Mouse (Mus musculus) small intestine, adult 2 months (tissue): ENCODE data around the gene Zfr2. TPM values are rescaled to one million over a fixed set of nuclear protein-coding genes. Genes with fewer than 3 reads are reported as not detected.

Experiments used
- H3K27ac ChIP-seq: fragments of 200-500 bp; 2 replicates; pipeline ENCODE4 v1.5.1; 2012; ENCODE audit warnings: low read depth, low read length, control low read depth, inconsistent platforms; ENCODE audit not compliant: insufficient read depth
- H3K27me3 ChIP-seq: fragments of 200-500 bp; 2 replicates; pipeline ENCODE4 v1.6.1; 2012; ENCODE audit warnings: mild to moderate bottlenecking, moderate library complexity, low read length, inconsistent platforms; ENCODE audit not compliant: control insufficient read depth, insufficient read depth
- H3K36me3 ChIP-seq: fragments of 200-500 bp; 2 replicates; pipeline ENCODE4 v1.6.1; 2012; ENCODE audit warnings: mild to moderate bottlenecking, low read length, control low read depth, inconsistent platforms; ENCODE audit not compliant: control insufficient read depth, insufficient read depth
- H3K4me1 ChIP-seq: fragments of 200-500 bp; 2 replicates; pipeline ENCODE4 v1.6.1; 2012; ENCODE audit warnings: low read length, inconsistent platforms, mixed read lengths; ENCODE audit not compliant: control insufficient read depth, insufficient read depth, insufficient read length
- H3K4me3 ChIP-seq: fragments of 200-500 bp; 2 replicates; pipeline ENCODE4 v1.5.1; 2012; ENCODE audit warnings: low read depth, mild to moderate bottlenecking, control low read depth, inconsistent platforms, low read length, moderate library complexity
- CTCF ChIP-seq: fragments of 200-500 bp; IDR thresholded peaks from 2 replicates; pipeline ENCODE4 v1.5.1; 2012; ENCODE audit warnings: low read depth, mild to moderate bottlenecking, control low read depth, inconsistent platforms, low read length, moderate library complexity, mixed read lengths; ENCODE audit not compliant: insufficient replicate concordance, insufficient read length; ENCODE audit errors: extremely low read depth
- POLR2A ChIP-seq: fragments of 200-500 bp; IDR thresholded peaks from 2 replicates; pipeline ENCODE4 v1.6.1; 2012; ENCODE audit warnings: low read depth, mild to moderate bottlenecking, control low read depth, inconsistent platforms, low read length, moderate library complexity
- WGBS: fragments of 180-500 bp; shearing (Covaris S2); methylation state at CpG from one replicate; pipeline ENCODE4 v1.1.7; 2018; 5-methylcytosine and 5-hydroxymethylcytosine counted together
- polyA plus RNA-seq: library from polyadenylated mRNA; depleted of rRNA; stranded (reverse); fragments of >200 nt; gene quantifications from 2 replicates; pipeline ENCODE4 v1.2.3, GENCODE M21; 2012; rRNA removed

The Zfr2 gene
- 4.9 and 14.2 TPM in 2 replicates for polyA plus RNA-seq

DNA sequence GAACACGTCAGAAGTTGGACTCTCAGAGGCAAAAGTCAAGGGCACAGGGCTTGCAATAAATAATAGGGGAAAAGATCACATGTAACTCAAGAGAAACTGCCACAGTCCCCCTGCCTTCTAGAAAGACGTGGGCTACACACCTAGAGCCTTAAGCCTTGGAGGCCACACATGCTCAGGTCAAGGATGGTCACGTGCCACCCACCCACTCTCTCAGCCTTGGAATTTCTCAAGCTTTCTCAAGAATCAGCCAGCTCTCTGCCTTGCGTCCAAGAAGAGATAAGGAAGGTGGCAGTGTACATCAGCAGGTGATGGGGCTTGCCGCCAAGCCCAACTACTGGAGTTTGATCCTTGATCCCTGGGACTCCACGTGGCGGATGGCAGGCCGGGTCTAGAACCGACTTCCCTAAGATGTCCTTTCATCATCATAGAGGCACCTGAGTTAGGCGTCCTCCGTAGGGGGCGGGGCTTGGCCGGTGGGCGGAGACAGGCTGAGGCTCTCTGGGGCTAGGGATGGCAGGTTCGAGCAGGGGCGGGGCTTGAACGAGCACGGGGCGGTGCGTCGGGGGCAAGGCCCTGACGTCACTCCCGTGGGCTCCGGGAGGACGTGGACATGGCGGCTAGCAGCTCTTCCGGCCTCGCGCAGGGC is at the start of gene Zfr2:
Gene Zfr2 (plus strand): TSS at position 576 of the 646 bp plus-strand sequence.
- Histone ChIP-seq H3K27ac (peak within 1 kb of the TSS; percentile 96), H3K4me1 (peaks cover 17% of the 10 kb centered on the region), H3K36me3 (0 out of 2 replicates have a peak, but pooled peaks cover 2% of the 10 kb centered on the region), H3K27me3 (0 out of 2 replicates have a peak, but pooled peaks cover 5% of the 10 kb centered on the region), H3K4me3 (peak within 1 kb of the TSS; percentile 61)
- TF ChIP-seq POLR2A = no peak; the same call in 1 of the 2 replicates
- no peak for TF ChIP-seq CTCF
- 4% methylated on average over 29 of the region's 29 CpGs for WGBS

DNA sequence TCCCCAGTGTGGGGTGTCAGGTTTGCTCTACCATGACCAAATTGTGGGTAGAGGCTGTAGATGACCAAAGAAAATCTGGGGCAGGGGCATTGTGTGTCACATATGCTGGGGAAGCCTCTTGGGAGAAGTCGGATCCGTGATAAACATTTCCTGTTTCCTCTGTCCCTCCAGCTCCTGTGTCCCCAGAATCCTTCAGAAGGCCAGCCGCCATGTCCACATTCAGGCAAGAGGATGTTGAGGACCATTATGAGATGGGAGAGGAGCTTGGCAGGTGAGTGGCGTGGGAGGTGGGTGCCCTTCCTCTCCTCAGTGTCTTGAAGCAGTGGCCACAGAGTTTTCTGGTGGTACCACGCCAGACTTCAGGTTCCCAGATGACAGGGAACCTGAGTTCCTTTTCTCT is 49.1 kb upstream of the Zfr2 start, which contains the start of gene 4930442H23Rik:
Gene 4930442H23Rik (minus strand): TSS at position 45 of the 400 bp plus-strand sequence.
- H3K27ac ChIP-seq = peak within 1 kb of the TSS; percentile 83
- peak within 1 kb of the TSS; percentile 80 for H3K4me3 ChIP-seq
- peaks cover 52% of the 10 kb centered on the region for H3K36me3 ChIP-seq
- TF ChIP-seq CTCF (no peak), POLR2A (no peak)
- peaks cover 7% of the 10 kb centered on the region for H3K4me1 ChIP-seq
- H3K27me3 ChIP-seq = no peaks in the 10 kb centered on the region
- 75% methylated on average over 5 of the region's 5 CpGs for WGBS

DNA sequence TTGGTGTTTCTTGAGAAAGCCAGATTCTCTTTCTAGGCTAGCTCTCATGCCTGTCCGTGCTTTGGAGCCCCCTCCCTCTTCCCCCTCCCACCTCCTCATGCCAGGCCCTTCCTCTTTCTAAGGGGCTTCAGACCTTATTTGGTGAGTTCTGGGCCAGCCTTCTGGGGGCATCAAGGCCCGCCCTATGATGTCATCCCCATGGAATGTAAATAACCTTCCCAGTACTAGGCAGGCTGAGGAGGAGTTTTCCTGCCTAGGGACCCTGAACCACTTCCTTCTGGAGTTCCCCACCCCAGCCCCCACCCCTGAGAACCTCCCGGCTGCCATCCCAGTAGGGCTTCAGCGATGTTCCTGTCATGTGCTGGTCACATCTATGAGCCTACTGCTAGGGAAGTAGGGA is 48.2 kb upstream of the Zfr2 start:
- Histone ChIP-seq H3K27ac (peak overlapping the region; percentile 25; the same call in 1 of the 2 replicates), H3K4me1 (peaks cover 5% of the 10 kb centered on the region; the same call in 1 of the 2 replicates), H3K27me3 (no peaks in the 10 kb centered on the region), H3K4me3 (no peak overlapping the region), H3K36me3 (peaks cover 43% of the 10 kb centered on the region)
- TF ChIP-seq CTCF (no peak), POLR2A (no peak)
- 68% methylated on average over 4 of the region's 4 CpGs for WGBS

DNA sequence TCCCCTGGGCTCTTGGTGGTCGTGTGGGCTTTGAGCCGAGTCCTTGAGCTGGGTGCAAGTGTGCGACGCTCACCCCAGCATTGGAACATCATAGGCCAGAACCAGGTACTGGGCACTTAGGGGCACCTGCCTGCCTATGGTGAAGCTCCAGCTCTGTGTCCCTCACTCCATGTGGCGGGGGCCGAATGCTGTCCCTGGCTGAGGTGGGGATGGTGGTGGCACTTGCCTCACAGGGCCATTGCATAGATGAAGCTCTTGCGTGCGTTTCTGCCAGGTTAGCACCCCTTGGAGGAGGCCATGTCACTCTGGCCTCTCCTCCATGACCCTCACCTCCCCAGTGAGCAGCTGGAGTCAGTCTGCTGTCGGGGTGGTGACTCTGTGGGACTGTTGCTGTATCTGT is 45.8 kb upstream of the Zfr2 start:
- Histone ChIP-seq H3K4me1 (peaks cover 8% of the 10 kb centered on the region; the same call in 1 of the 2 replicates), H3K27me3 (no peaks in the 10 kb centered on the region), H3K4me3 (no peak overlapping the region), H3K36me3 (peaks cover 28% of the 10 kb centered on the region), H3K27ac (no peak overlapping the region)
- WGBS = 94% methylated on average over 9 of the region's 9 CpGs
- TF ChIP-seq CTCF (no peak), POLR2A (no peak)

DNA sequence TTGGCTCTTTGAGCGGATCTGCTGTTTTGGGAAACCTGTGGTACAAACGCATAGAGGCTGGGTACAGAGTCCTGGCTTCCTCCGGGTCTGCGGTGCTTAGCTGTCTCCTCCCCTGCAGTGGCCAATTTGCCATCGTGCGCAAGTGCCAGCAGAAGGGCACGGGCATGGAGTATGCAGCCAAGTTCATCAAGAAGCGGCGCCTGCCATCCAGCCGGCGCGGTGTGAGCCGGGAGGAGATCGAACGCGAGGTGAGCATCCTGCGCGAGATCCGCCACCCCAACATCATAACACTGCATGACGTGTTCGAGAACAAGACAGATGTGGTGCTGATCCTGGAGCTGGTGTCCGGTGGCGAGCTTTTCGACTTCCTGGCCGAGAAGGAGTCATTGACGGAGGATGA is 43.1 kb upstream of the Zfr2 start:
- H3K4me1 ChIP-seq = peaks cover 18% of the 10 kb centered on the region
- H3K27ac ChIP-seq = no peak overlapping the region
- TF ChIP-seq POLR2A (no peak), CTCF (no peak)
- 89% methylated on average over 26 of the region's 26 CpGs for WGBS
- peaks cover 21% of the 10 kb centered on the region for H3K36me3 ChIP-seq
- no peak overlapping the region for H3K4me3 ChIP-seq
- 0 out of 2 replicates have a peak, but pooled peaks cover 4% of the 10 kb centered on the region for H3K27me3 ChIP-seq

DNA sequence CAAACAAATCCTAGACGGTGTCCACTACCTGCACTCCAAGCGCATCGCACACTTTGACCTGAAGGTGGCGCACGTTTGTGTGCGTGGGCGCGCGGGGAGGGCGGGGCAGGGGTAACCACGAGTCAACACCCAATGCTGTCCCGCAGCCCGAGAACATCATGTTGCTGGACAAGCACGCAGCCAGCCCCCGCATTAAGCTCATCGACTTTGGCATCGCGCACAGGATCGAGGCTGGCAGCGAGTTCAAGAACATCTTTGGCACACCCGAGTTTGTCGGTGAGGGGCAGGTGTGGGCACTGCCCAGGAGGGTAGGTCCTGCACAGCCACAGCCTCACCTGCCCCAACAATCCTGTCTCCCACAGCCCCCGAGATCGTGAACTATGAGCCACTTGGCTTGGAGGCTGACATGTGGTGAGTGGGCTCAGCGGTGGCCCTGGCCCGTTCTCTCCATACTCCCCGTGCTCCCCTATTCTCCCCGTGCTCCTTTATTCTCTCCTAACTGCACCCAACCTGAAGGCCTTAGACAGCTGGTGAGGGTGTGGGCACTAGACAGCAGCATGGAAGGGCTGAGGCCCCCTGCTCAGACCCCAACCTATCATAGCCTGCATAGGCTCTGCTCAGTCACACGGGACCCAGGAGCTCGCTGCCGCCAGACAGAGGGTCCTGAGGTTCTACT is 42.6 kb upstream of the Zfr2 start:
- Histone ChIP-seq H3K27me3 (0 out of 2 replicates have a peak, but pooled peaks cover 4% of the 10 kb centered on the region), H3K4me3 (no peak overlapping the region), H3K27ac (no peak overlapping the region), H3K36me3 (peaks cover 16% of the 10 kb centered on the region), H3K4me1 (peaks cover 20% of the 10 kb centered on the region)
- TF ChIP-seq CTCF (peak; percentile 35; the same call in 1 of the 2 replicates), POLR2A (no peak)
- WGBS = 76% methylated on average over 31 of the region's 31 CpGs

DNA sequence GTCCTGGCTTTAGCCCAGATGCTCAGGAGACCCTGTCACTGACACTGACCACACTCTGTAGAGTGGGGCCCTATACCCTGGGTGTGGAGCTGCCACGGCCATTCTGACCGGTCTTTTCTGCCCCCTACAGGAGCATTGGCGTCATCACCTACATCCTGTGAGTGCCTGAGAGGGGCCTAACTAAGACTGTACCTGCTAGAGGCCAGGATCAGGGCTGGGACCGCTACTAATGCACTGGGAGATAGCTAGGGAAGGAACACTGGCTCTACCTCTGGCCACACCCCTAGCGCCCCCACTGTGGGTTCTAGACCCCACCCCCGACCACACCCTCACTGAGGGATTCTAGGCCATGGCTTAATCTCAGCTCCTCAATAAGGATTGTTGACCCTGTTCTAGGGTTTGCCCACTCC is 42.0 kb upstream of the Zfr2 start:
- H3K4me1 ChIP-seq = peaks cover 23% of the 10 kb centered on the region
- 59% methylated on average over 6 of the region's 6 CpGs for WGBS
- TF ChIP-seq CTCF (peak; percentile 31; the same call in 1 of the 2 replicates), POLR2A (no peak)
- H3K27ac ChIP-seq = no peak overlapping the region
- peaks cover 15% of the 10 kb centered on the region; the same call in 1 of the 2 replicates for H3K36me3 ChIP-seq
- H3K27me3 ChIP-seq = 0 out of 2 replicates have a peak, but pooled peaks cover 4% of the 10 kb centered on the region
- no peak overlapping the region for H3K4me3 ChIP-seq
